Mouse (Mus musculus): ENCODE data around the gene Dpysl5.

- TF ChIP-seq CTCF (IDR thresholded peaks at IDR 0.05; ENCODE audit: control insufficient read depth, insufficient read depth, insufficient replicate concordance, low read depth, low read length) (no peak), POLR2A (IDR thresholded peaks at IDR 0.05; ENCODE audit: control insufficient read depth, low read depth, low read length) (no peak)
Observed at GRCm38 (mm10) chr5:30762815-30763510, 51.6 kb downstream of the Dpysl5 start.
